Mouse (Mus musculus): ENCODE measurements around the gene Olfr851. TPM values are rescaled to one million over a fixed set of nuclear protein-coding genes. Genes with fewer than 3 reads are reported as not detected.

Olfr851 gene
- polyA plus RNA-seq (2014; fragmentation: Nextera tagmentation; extraction: Ambion mirVana): not detected in 2 replicates

- no peak for DNase-seq (ENCODE audit: low spot score)
- Histone ChIP-seq H3K9me3 (ENCODE audit: control insufficient read depth, low read length) (peaks cover 7% of the 10 kb centered on the region), H3K27ac (ENCODE audit: low read depth, low read length) (no peak within 1 kb of the TSS), H3K9ac (ENCODE audit: low read length) (no peak within 1 kb of the TSS), H3K36me3 (ENCODE audit: control insufficient read depth, insufficient read depth, low read length) (no peaks in the 10 kb centered on the region), H3K4me2 (ENCODE audit: low read depth) (no peak within 1 kb of the TSS), H3K4me1 (ENCODE audit: control insufficient read depth, insufficient read depth, low read length) (no peaks in the 10 kb centered on the region), H3K27me3 (ENCODE audit: control insufficient read depth, insufficient read depth, low read length) (no peaks in the 10 kb centered on the region), H3K4me3 (ENCODE audit: low read depth, low read length) (no peak within 1 kb of the TSS)
- ATAC-seq (ENCODE audit: insufficient read depth, low FRiP score, low TSS enrichment): no peak
Observed at GRCm38 (mm10) chr9:19492995-19493394, at the start of gene Olfr851. Olfr851 (plus strand) TSS chr9:19493295.

- Histone ChIP-seq H3K27ac (ENCODE audit: low read depth, low read length) (no peak within 1 kb of the TSS), H3K9ac (ENCODE audit: low read length) (no peak within 1 kb of the TSS), H3K4me3 (ENCODE audit: low read depth, low read length) (no peak within 1 kb of the TSS), H3K9me3 (ENCODE audit: control insufficient read depth, low read length) (0 out of 2 replicates have a peak, but pooled peaks cover 4% of the 10 kb centered on the region), H3K4me1 (ENCODE audit: control insufficient read depth, insufficient read depth, low read length) (no peaks in the 10 kb centered on the region), H3K27me3 (ENCODE audit: control insufficient read depth, insufficient read depth, low read length) (no peaks in the 10 kb centered on the region), H3K4me2 (ENCODE audit: low read depth) (no peak within 1 kb of the TSS), H3K36me3 (ENCODE audit: control insufficient read depth, insufficient read depth, low read length) (no peaks in the 10 kb centered on the region)
- ATAC-seq (ENCODE audit: insufficient read depth, low FRiP score, low TSS enrichment) (no peak), DNase-seq (ENCODE audit: low spot score) (no peak)
Observed at GRCm38 (mm10) chr9:19478148-19478547, 14.9 kb upstream of the Olfr851 start, which contains the start of gene Olfr850. Olfr850 (minus strand) TSS chr9:19478248.

- DNase-seq (ENCODE audit: low spot score): no peak
- no peak within 1 kb of the TSS for H3K4me2 ChIP-seq (ENCODE audit: low read depth)
- H3K36me3 ChIP-seq (ENCODE audit: control insufficient read depth, insufficient read depth, low read length): no peaks in the 10 kb centered on the region
- no peak within 1 kb of the TSS for H3K9ac ChIP-seq (ENCODE audit: low read length)
- ATAC-seq (ENCODE audit: insufficient read depth, low FRiP score, low TSS enrichment): no peak
- H3K4me3 ChIP-seq (ENCODE audit: low read depth, low read length): no peak within 1 kb of the TSS
- no peaks in the 10 kb centered on the region for H3K9me3 ChIP-seq (ENCODE audit: control insufficient read depth, low read length)
- no peak within 1 kb of the TSS for H3K27ac ChIP-seq (ENCODE audit: low read depth, low read length)
- 94% methylated on average over 1 of the region's 1 CpGs for WGBS
- no peaks in the 10 kb centered on the region for H3K27me3 ChIP-seq (ENCODE audit: control insufficient read depth, insufficient read depth, low read length)
- H3K4me1 ChIP-seq (ENCODE audit: control insufficient read depth, insufficient read depth, low read length): no peaks in the 10 kb centered on the region
Observed at GRCm38 (mm10) chr9:19540976-19541375, 47.9 kb downstream of the Olfr851 start, which contains the start of gene Olfr853. Olfr853 (minus strand) TSS chr9:19541076.

Other genes with a start within 250 kb of the Olfr851 start
- gene Olfr843, start 241.3 kb upstream of the Olfr851 start, polyA plus RNA-seq (2014; fragmentation: Nextera tagmentation; extraction: Ambion mirVana): not detected in 2 replicates
- not detected in 2 replicates for gene Olfr844, start 176.9 kb upstream of the Olfr851 start, polyA plus RNA-seq (2014; fragmentation: Nextera tagmentation; extraction: Ambion mirVana)
- gene Olfr845, start 156.8 kb upstream of the Olfr851 start, polyA plus RNA-seq (2014; fragmentation: Nextera tagmentation; extraction: Ambion mirVana): not detected in 2 replicates
- not detected in 2 replicates for gene Olfr846, start 129.3 kb upstream of the Olfr851 start, polyA plus RNA-seq (2014; fragmentation: Nextera tagmentation; extraction: Ambion mirVana)
- gene Olfr847, start 114.6 kb upstream of the Olfr851 start, polyA plus RNA-seq (2014; fragmentation: Nextera tagmentation; extraction: Ambion mirVana): not detected in 2 replicates
- not detected in 2 replicates for gene Olfr849, start 53.0 kb upstream of the Olfr851 start, polyA plus RNA-seq (2014; fragmentation: Nextera tagmentation; extraction: Ambion mirVana)
- not detected in 2 replicates for gene Olfr850, start 15.0 kb upstream of the Olfr851 start, polyA plus RNA-seq (2014; fragmentation: Nextera tagmentation; extraction: Ambion mirVana)
- gene Olfr853, start 47.8 kb downstream of the Olfr851 start, polyA plus RNA-seq (2014; fragmentation: Nextera tagmentation; extraction: Ambion mirVana): not detected in 2 replicates
- gene Olfr854, start 74.1 kb downstream of the Olfr851 start, polyA plus RNA-seq (2014; fragmentation: Nextera tagmentation; extraction: Ambion mirVana): not detected in 2 replicates
- not detected in 2 replicates for gene Olfr855, start 89.3 kb downstream of the Olfr851 start, polyA plus RNA-seq (2014; fragmentation: Nextera tagmentation; extraction: Ambion mirVana)
- 35.6 and 37.9 TPM in 2 replicates for gene Zfp317, start 128.8 kb downstream of the Olfr851 start, polyA plus RNA-seq (2014; fragmentation: Nextera tagmentation; extraction: Ambion mirVana)
- gene Olfr857, start 216.1 kb downstream of the Olfr851 start, polyA plus RNA-seq (2014; fragmentation: Nextera tagmentation; extraction: Ambion mirVana): not detected in 2 replicates

Data from neural tube, embryonic 11.5 days (tissue).